Mouse (Mus musculus) ES-Bruce4 (cell line): ENCODE results near the gene Aplp2. TPM values are rescaled to one million over a fixed set of nuclear protein-coding genes. Genes with fewer than 3 reads are reported as not detected.

ENCODE experiments used
- H3K27ac ChIP-seq: 2 replicates; pipeline ENCODE4 v1.5.1; 2012; ENCODE audit warnings: low read length, inconsistent platforms; ENCODE audit not compliant: insufficient read depth
- H3K27me3 ChIP-seq: 2 replicates; pipeline ENCODE4 v1.6.1; 2012; ENCODE audit warnings: mild to moderate bottlenecking, low read length, inconsistent platforms; ENCODE audit not compliant: control insufficient read depth, poor library complexity, insufficient read depth, severe bottlenecking
- H3K36me3 ChIP-seq: 2 replicates; pipeline ENCODE4 v1.6.1; 2012; ENCODE audit warnings: inconsistent platforms, mild to moderate bottlenecking, low read length, moderate library complexity; ENCODE audit not compliant: control insufficient read depth, poor library complexity, insufficient read depth, severe bottlenecking
- H3K4me1 ChIP-seq: one replicate; pipeline ENCODE4 v1.8.1; 2011; ENCODE audit warnings: low read length; ENCODE audit not compliant: control insufficient read depth, insufficient read depth
- H3K4me3 ChIP-seq: 2 replicates; pipeline ENCODE4 v1.5.1; 2011; ENCODE audit warnings: low read depth, mild to moderate bottlenecking, low read length
- H3K9ac ChIP-seq: 2 replicates; pipeline ENCODE4 v1.6.1; 2012; ENCODE audit warnings: low read depth, mild to moderate bottlenecking, inconsistent platforms; ENCODE audit not compliant: poor library complexity, severe bottlenecking
- H3K9me3 ChIP-seq: replicated peaks from 2 replicates; pipeline ENCODE4 v1.6.1; 2012; ENCODE audit warnings: mild to moderate bottlenecking, low read length, inconsistent platforms; ENCODE audit not compliant: control insufficient read depth, poor library complexity, insufficient read depth, severe bottlenecking
- CTCF ChIP-seq: IDR thresholded peaks from one replicate; pipeline ENCODE4 v1.8.1; 2011; ENCODE audit warnings: low read depth, low read length
- EP300 ChIP-seq: IDR thresholded peaks from 2 replicates; pipeline ENCODE4 v1.6.1; 2011; ENCODE audit warnings: low read depth, low read length; ENCODE audit not compliant: insufficient read depth
- POLR2A ChIP-seq: IDR thresholded peaks from one replicate; pipeline ENCODE4 v1.8.1; 2011; ENCODE audit warnings: low read length; ENCODE audit not compliant: insufficient read depth
- polyA plus RNA-seq: library from polyadenylated mRNA; stranded (reverse); fragments of >200 nt; gene quantifications from 2 replicates; pipeline ENCODE4 v1.2.4, GENCODE M21; 2011; ENCODE audit warnings: low read depth; ENCODE audit not compliant: missing spikeins, insufficient read depth, insufficient read length

Gene Aplp2
- polyA plus RNA-seq, 1 experiment, result 317 TPM

GRCm38 (mm10) chr9:31243306-31243938, 31.8 kb upstream of the Aplp2 start:
- TF ChIP-seq EP300 (no peak), POLR2A (no peak), CTCF (no peak)
- Histone ChIP-seq H3K4me3 (no peak overlapping the region), H3K27ac (no peak overlapping the region), H3K27me3 (no peaks in the 10 kb centered on the region; the same call in 1 of the 2 replicates), H3K9ac (no peak overlapping the region), H3K9me3 (no peaks in the 10 kb centered on the region), H3K36me3 (no peaks in the 10 kb centered on the region), H3K4me1 (peaks cover 2% of the 10 kb centered on the region)

- H3K9me3 ChIP-seq, result no peaks in the 10 kb centered on the region
- TF ChIP-seq EP300, result no peak
- no peak for TF ChIP-seq POLR2A
- no peak for TF ChIP-seq CTCF
- H3K4me1 ChIP-seq, result peaks cover 2% of the 10 kb centered on the region
- no peaks in the 10 kb centered on the region for H3K36me3 ChIP-seq
- no peaks in the 10 kb centered on the region; the same call in 1 of the 2 replicates for H3K27me3 ChIP-seq
- no peak overlapping the region for H3K27ac ChIP-seq
- H3K9ac ChIP-seq, result no peak overlapping the region
- no peak overlapping the region for H3K4me3 ChIP-seq
These were observed 29.6 kb upstream of the Aplp2 start for GRCm38 (mm10) chr9:31241208-31241699.

- TF ChIP-seq EP300 (no peak), POLR2A (no peak), CTCF (no peak)
- Histone ChIP-seq H3K27ac (no peak overlapping the region), H3K9me3 (no peaks in the 10 kb centered on the region), H3K36me3 (no peaks in the 10 kb centered on the region), H3K9ac (no peak overlapping the region), H3K27me3 (no peaks in the 10 kb centered on the region; the same call in 1 of the 2 replicates), H3K4me1 (peaks cover 2% of the 10 kb centered on the region), H3K4me3 (no peak overlapping the region)
These were observed 29.1 kb upstream of the Aplp2 start for GRCm38 (mm10) chr9:31240522-31241207.

GRCm38 (mm10) chr9:31239551-31239950, 27.9 kb upstream of the Aplp2 start:
- Histone ChIP-seq H3K27me3 (no peaks in the 10 kb centered on the region; the same call in 1 of the 2 replicates), H3K9me3 (no peaks in the 10 kb centered on the region), H3K4me3 (no peak overlapping the region), H3K4me1 (peaks cover 2% of the 10 kb centered on the region), H3K27ac (no peak overlapping the region), H3K9ac (no peak overlapping the region), H3K36me3 (no peaks in the 10 kb centered on the region)
- no peak for TF ChIP-seq POLR2A
- no peak for TF ChIP-seq CTCF
- no peak for TF ChIP-seq EP300

GRCm38 (mm10) chr9:31238526-31238925, 26.9 kb upstream of the Aplp2 start:
- H3K4me1 ChIP-seq, result peaks cover 2% of the 10 kb centered on the region
- H3K27ac ChIP-seq, result no peak overlapping the region
- no peak for TF ChIP-seq EP300
- no peak for TF ChIP-seq POLR2A
- TF ChIP-seq CTCF, result no peak
- no peaks in the 10 kb centered on the region for H3K9me3 ChIP-seq
- H3K9ac ChIP-seq, result no peak overlapping the region
- H3K27me3 ChIP-seq, result no peaks in the 10 kb centered on the region; the same call in 1 of the 2 replicates
- H3K36me3 ChIP-seq, result no peaks in the 10 kb centered on the region
- H3K4me3 ChIP-seq, result no peak overlapping the region

GRCm38 (mm10) chr9:31236079-31236478, 24.5 kb upstream of the Aplp2 start:
- H3K27ac ChIP-seq, result no peak overlapping the region
- H3K27me3 ChIP-seq, result no peaks in the 10 kb centered on the region
- no peak for TF ChIP-seq EP300
- TF ChIP-seq POLR2A, result no peak
- no peak for TF ChIP-seq CTCF
- no peak overlapping the region for H3K4me3 ChIP-seq
- H3K4me1 ChIP-seq, result peaks cover under 1% of the 10 kb centered on the region
- H3K9ac ChIP-seq, result no peak overlapping the region
- no peaks in the 10 kb centered on the region for H3K36me3 ChIP-seq
- no peaks in the 10 kb centered on the region for H3K9me3 ChIP-seq
